Mouse (Mus musculus) bone marrow, adult 2 months (tissue): Measurements from ENCODE around the gene Tmcc2. TPM values are rescaled to one million over a fixed set of nuclear protein-coding genes. Genes with fewer than 3 reads are reported as not detected.

ENCODE experiments used
- H3K27ac ChIP-seq: fragments of 200-500 bp; 2 replicates; pipeline ENCODE4 v1.5.1; 2012; ENCODE audit warnings: low read depth, mild to moderate bottlenecking, control low read depth, inconsistent platforms, low read length; ENCODE audit not compliant: control insufficient read depth, poor library complexity, insufficient read depth
- H3K4me1 ChIP-seq: fragments of 200-500 bp; 2 replicates; pipeline ENCODE4 v1.6.1; 2011; ENCODE audit warnings: low read length; ENCODE audit not compliant: control insufficient read depth, insufficient read depth
- H3K4me3 ChIP-seq: fragments of 200-500 bp; replicated peaks from 2 replicates; pipeline ENCODE3; 2011; ENCODE audit warnings: mild to moderate bottlenecking, low read depth, low read length, control low read depth; ENCODE audit not compliant: control insufficient read depth
- CTCF ChIP-seq: fragments of 200-500 bp; IDR thresholded peaks from 2 replicates; pipeline ENCODE4 v1.5.1; 2011; ENCODE audit warnings: low read length, control low read depth; ENCODE audit not compliant: control insufficient read depth, insufficient read depth
- POLR2A ChIP-seq: fragments of 200-500 bp; IDR thresholded peaks from 2 replicates; pipeline ENCODE4 v1.6.1; 2011; ENCODE audit warnings: low read depth, mild to moderate bottlenecking, control low read depth, low read length, borderline replicate concordance; ENCODE audit not compliant: control insufficient read depth
- WGBS: fragments of 180-500 bp; shearing (Covaris S2); methylation state at CpG from one replicate; pipeline ENCODE4 v1.1.7; 2018; 5-methylcytosine and 5-hydroxymethylcytosine counted together
- polyA plus RNA-seq: library from polyadenylated mRNA; stranded (reverse); fragments of >200 nt; gene quantifications from 2 replicates; pipeline ENCODE4 v1.2.4, GENCODE M21; 2011; ENCODE audit warnings: low replicate concordance; ENCODE audit not compliant: missing spikeins, insufficient read depth, insufficient read length

Tmcc2 gene
- polyA plus RNA-seq, 1 experiment: 316 TPM

DNA sequence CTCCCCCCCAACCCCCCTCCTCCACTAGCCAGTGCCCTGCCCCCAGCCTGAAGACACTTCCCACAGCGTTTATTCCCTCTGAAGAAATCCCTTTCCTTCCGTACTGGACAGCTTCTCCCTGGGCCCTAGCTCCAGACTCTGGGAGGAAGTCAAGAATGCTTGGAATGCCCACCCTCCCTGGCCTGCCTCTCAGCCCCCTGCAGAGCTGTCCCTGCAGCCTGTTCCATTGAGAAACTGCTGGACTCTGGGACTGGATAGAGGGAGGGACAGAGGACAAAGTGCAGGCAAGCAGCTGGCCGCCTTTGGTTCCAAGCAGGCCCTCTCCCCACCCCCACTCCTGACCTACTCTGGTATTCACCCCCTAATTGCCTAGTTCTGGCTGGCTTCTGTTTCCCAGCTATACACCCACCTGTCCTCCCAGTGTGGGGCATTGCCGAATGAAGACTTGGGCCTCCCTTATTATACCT lies 57.4 kb downstream of the Tmcc2 start:
- peaks cover 5% of the 10 kb centered on the region for H3K4me1 ChIP-seq
- WGBS: 64% methylated on average over 4 of the region's 4 CpGs
- no peak overlapping the region for H3K27ac ChIP-seq
- no peak overlapping the region for H3K4me3 ChIP-seq
- no peak for TF ChIP-seq CTCF
- no peak for TF ChIP-seq POLR2A

DNA sequence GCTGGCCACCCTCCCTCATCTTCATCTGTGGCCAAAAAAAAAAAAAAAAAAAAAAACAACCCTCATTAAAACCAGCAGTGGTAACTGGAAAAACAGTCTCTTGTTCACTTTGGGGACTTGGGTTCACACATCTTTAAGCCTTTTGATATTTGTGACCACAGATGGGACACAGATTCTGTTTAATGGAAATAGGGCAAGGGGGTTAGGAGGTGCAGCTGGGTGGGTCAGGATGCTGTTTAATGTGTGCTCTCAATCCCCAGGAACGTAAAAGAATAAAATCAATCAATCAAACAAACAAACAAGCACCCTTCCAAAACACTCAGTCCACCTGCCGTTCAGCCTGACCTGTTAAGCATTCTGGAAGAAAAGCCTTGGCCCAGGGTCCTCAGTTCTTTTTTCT lies 57.9 kb downstream of the Tmcc2 start:
- H3K4me1 ChIP-seq: peaks cover 5% of the 10 kb centered on the region
- no peak overlapping the region for H3K27ac ChIP-seq
- no peak overlapping the region for H3K4me3 ChIP-seq
- WGBS: 79% methylated on average over 2 of the region's 2 CpGs
- TF ChIP-seq CTCF (no peak), POLR2A (no peak)

DNA sequence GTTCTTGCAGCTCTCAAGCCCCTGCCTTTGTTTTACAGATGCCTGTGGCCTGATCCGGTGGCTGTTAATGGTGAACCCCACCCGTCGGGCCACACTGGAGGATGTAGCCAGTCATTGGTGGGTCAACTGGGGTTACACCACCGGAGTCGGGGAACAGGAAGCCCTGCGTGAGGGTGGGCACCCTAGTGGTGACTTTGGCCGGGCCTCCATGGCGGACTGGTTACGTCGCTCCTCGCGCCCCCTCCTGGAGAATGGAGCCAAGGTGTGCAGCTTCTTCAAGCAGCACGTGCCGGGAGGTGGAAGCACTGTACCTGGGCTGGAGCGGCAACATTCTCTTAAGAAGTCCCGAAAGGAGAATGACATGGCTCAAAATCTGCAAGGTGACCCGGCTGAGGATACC lies 59.8 kb downstream of the Tmcc2 start:
- TF ChIP-seq POLR2A: no peak
- TF ChIP-seq CTCF: no peak
- Histone ChIP-seq H3K4me1 (peaks cover 4% of the 10 kb centered on the region), H3K4me3 (no peak overlapping the region), H3K27ac (no peak overlapping the region)
- WGBS: 78% methylated on average over 17 of the region's 17 CpGs

DNA sequence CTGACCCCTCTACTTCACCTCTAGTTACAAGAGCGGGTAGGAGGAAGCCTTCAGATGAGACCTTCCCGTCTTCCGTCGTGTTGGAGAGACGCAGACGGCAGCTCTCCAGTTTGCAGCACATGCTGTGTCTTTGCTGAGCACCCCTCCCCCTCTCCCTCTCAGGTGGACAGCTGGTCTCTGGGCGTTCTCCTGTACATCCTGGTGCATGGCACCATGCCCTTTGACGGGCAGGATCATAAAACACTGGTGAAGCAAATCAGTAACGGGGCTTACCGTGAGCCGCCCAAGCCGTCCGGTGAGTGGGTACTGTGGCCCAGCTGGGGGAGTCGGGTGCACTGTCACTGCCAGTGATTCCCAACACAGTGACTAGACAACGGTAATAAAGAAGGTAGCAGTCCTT lies 60.7 kb downstream of the Tmcc2 start:
- Histone ChIP-seq H3K4me1 (peaks cover 4% of the 10 kb centered on the region), H3K4me3 (no peak overlapping the region), H3K27ac (no peak overlapping the region)
- 91% methylated on average over 15 of the region's 15 CpGs for WGBS
- TF ChIP-seq POLR2A (no peak), CTCF (no peak)

DNA sequence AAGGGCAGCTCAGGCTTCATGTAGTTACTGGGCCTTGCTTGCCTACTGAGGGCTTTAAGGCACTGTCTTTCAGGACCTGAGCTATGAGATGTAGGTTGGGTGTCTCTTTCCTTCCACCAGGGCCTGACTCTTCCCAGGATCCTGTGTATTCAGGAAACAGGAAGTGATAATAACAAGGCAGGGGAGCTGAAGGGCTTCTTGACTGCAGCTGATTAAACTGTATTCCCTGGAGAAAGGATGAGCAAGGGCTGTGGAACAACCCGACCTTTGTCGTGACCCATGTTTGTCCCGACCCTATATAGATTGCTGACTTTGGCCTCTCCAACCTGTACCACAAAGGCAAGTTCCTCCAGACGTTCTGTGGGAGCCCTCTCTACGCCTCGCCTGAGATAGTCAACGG lies 61.4 kb downstream of the Tmcc2 start:
- TF ChIP-seq POLR2A (no peak), CTCF (no peak)
- WGBS: 79% methylated on average over 7 of the region's 7 CpGs
- Histone ChIP-seq H3K27ac (no peak overlapping the region), H3K4me1 (peaks cover 2% of the 10 kb centered on the region), H3K4me3 (no peak overlapping the region)

DNA sequence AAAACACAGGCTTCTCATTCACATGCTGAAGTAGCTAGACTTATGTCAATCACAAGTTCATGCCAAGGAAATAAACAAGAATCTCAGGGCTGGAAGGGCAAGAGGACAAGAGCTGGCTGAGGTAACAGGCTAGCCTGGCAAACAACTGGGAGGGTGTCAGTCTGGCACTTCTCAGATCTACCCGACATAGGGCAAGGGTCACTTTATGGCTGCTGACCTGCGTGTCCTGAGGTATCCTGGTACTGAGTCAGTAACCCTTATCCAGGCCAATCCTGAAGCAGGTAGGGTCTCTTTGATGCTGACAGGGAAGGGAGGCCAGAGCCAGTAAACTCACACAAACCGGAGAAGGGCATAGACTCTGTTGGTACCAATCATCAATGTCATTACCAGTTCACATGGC lies 62.5 kb downstream of the Tmcc2 start:
- no peaks in the 10 kb centered on the region; the same call in 1 of the 2 replicates for H3K4me1 ChIP-seq
- no peak overlapping the region for H3K27ac ChIP-seq
- H3K4me3 ChIP-seq: no peak overlapping the region
- 95% methylated on average over 3 of the region's 3 CpGs for WGBS
- TF ChIP-seq CTCF (no peak), POLR2A (no peak)

DNA sequence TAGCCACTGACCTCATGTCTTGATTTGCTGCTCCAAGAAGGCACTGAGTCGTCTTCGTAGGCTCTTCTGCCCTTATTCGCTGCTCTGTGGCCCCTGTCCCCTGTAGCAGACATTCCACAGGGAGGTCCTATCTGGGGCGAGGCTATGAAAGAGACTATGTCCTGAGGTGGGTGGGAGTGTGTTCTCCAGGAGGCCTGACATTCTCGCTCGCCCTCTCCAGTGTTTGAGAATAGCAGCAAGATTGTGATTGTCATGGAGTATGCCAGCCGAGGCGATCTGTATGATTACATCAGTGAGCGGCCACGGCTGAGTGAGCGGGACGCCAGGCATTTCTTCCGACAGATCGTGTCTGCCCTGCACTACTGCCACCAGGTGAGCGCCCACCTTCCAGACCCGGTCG lies 63.6 kb downstream of the Tmcc2 start:
- TF ChIP-seq CTCF (no peak), POLR2A (no peak)
- Histone ChIP-seq H3K27ac (no peak overlapping the region), H3K4me3 (no peak overlapping the region), H3K4me1 (no peaks in the 10 kb centered on the region; the same call in 1 of the 2 replicates)
- WGBS: 93% methylated on average over 17 of the region's 17 CpGs

DNA sequence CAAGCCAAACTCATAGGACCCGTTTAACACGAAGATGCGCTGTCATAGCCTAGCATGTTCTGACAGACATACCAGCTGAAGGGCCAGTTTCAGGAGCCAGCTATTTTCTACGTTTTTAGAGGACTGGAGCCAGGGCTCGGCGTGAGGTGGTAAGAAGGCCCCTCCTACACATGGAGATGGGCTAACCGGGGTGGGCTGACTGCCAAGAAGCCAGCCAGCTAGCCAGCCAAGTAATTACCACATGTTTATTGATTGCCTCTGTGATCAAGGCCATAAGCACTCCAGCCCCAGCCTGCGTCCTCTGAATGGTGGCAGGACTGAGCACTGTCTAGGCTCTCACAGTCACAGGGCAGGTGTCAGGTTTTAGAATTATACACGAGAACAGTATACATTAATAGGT lies 64.3 kb downstream of the Tmcc2 start:
- H3K27ac ChIP-seq: no peak overlapping the region
- 77% methylated on average over 9 of the region's 9 CpGs for WGBS
- no peak for TF ChIP-seq CTCF
- TF ChIP-seq POLR2A: no peak

More for the DNA sequence above, 64.3 kb downstream of the Tmcc2 start:
- no peak overlapping the region for H3K4me3 ChIP-seq
- no peaks in the 10 kb centered on the region; the same call in 1 of the 2 replicates for H3K4me1 ChIP-seq
